Mouse (Mus musculus): ENCODE results near the gene Tbc1d4.

- TF ChIP-seq POLR2A (IDR thresholded peaks at IDR 0.05; ENCODE audit: insufficient read depth, low read length) (no peak), CTCF (IDR thresholded peaks at IDR 0.05; ENCODE audit: low read depth, low read length) (no peak), EP300 (IDR thresholded peaks at IDR 0.05; ENCODE audit: insufficient read depth, low read depth, low read length) (no peak)
These were observed 171.1 kb downstream of the Tbc1d4 start for GRCm38 (mm10) chr14:101437925-101438324.

All from ES-Bruce4 (cell line).